Mouse (Mus musculus) megakaryocyte, embryonic 14.5 days (primary cell): ENCODE measurements around the gene Pla2g12a.

Source experiments
- FLI1 ChIP-seq: IDR thresholded peaks from 2 replicates; pipeline ENCODE4 v1.6.1; 2012; ENCODE audit warnings: low read length, inconsistent platforms, mixed read lengths
- GATA1 ChIP-seq: IDR thresholded peaks from 3 replicates; pipeline ENCODE4 v1.6.1; 2012; ENCODE audit warnings: mixed read lengths, low read length, inconsistent platforms, borderline replicate concordance

DNA sequence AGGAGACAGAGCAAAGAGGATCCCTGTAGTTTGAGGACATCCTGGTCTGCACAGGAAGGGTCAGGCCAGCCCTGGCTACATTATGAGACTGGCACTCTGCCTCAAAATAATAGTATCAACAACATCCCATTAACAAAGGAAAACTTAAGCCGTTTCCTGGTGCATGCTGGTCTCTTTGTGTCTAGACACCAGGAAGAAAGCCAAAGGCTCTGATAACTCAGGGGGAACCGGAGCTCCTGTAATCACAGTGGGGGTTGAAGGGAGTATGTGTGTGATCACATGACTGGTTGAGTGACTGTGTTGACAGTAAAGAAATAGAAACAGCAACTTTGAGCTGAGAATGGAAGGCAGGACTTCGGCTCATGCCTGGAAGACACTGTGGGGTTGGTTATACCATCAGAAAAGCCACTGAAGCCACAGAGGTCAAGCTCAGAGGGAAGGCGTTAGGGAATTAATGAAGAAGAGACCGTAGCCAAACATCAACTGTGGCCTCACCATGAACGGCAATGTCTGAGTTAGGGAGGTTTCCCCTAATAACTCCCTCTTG, 42.9 kb upstream of the Pla2g12a start, which contains the start of gene Cfi:
- TF ChIP-seq GATA1 = no peak
- no peak for TF ChIP-seq FLI1
